Mouse (Mus musculus): Measurements from ENCODE around the gene Mrgpre. TPM values are rescaled to one million over a fixed set of nuclear protein-coding genes. Genes with fewer than 3 reads are reported as not detected.

Gene Mrgpre
- total RNA-seq, 4 experiments from 2014 or later = 5.2 to 7.3 (median 6.9) TPM

DNA sequence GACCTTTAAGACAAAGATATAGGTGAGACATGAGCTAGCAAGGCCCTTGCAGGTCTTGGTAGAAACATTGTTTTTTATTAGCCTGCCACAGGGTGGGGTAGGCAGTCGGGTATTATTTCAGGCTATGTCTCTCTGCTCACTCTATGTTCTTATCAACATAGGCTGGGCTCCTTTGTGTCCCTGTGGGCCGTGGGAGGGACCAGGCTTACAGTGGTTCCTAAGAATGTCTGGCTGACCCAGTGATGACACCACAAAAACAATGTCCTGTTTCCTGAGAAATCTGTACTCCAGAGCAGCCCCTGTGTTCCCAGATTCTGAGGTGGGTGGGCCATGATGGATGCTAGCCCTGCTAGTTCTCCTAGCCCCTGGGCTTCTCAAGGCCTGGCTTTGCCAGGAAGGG is 6.9 kb downstream of the Mrgpre start:
- no peak for DNase-seq (ENCODE audit: low spot score in 2 of 2)

DNA sequence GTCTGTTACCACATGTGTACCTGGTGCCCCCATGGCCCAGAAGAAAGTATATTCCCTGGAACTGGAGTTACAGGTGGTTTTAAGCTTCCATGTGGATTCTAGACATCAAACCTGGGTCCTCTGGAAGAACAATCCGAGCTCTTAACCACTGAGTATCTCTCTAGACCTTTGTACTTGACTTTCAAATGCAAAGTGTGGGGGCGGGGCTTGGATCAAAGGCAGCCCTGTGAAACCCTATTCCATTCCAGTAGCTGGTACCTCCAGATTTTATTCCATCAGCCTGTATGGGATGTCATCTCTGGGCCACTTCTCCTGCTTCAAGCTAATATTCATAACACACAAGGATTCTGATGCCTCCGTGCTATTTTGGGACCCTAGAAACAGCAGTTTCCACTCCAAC is 8.2 kb downstream of the Mrgpre start:
- no peak for DNase-seq (ENCODE audit: low spot score in 2 of 2)

GRCm38 (mm10) chr7:143769461-143769860 is 14.8 kb downstream of the Mrgpre start:
- DNase-seq (ENCODE audit: low spot score in 2 of 2) = no peak

DNA sequence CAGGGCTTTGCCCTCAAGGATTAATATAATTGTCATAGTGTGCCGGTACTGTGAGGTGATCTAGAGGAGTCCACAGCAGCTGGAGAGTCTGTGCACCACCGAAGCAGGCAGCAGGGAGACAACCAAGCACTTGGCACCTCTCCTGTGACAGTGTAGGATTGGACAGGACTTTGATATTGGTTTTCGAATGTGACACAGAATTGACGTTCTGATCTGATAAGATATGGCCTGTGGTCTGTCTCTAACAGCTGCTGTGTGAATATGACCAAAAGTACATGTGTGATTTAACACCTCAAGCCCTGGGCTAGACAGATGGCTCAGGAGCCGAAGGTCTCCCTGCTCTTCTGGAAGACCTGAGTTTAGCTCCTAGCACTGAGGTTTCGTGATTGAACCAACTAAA is 16.0 kb downstream of the Mrgpre start:
- no peak for DNase-seq (ENCODE audit: low spot score in 2 of 2)

DNA sequence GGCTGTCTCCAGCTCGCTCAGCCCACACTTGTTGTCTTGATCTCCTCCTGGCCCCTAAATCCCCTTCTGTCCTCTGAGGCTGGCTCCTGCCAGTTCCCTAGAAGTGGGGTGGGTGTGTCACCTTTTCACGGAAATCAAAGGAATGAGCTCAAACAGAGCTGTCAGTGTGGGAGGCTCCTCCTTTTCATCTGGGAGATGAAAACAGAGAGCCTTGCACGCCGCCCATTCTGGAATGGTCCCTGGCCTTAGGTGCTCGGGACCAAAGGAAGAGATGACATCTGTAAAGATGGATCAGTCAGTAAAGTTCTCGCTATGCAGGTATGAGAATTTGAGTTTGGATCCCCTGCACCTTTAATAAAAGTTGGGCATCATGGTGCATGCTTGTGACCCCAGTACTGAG is 17.4 kb downstream of the Mrgpre start, which contains the start of gene Mrgprg:
Gene Mrgprg, minus strand, starts transcription at position 101 of the 400 bp plus-strand sequence.
- no peak for DNase-seq (ENCODE audit: low spot score in 2 of 2)

DNA sequence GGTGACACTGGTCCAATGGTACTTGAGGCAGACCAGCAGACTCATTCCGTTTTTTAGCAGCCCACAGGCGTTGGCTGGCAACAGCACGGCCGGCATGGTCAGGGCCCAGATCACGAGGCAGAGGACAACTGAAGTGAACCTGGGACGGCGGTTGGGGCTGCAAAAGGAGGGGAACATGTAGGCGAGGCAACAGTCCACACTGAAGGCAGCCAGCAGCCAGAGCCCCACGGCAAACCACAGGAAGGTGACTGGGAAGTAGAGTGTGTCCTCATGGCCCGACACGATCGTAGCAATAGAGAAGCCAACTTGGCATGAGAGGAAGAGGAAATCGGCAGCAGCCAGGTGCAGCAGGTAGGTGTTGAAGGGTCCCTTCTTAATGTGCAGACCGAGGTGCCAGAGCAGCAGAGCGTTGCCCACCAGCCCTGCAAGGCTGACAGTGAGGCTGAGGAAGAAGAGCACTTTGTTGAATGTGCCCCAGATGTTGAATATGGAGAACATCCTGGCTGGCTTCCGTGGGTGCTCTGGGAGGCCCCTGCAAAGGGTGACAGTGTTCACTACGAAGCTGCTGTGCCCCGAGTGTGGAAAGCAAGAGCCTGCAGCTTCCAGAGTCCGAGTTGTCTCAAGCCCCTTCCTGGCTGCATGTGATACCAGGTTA is 19.3 kb downstream of the Mrgpre start:
- DNase-seq (ENCODE audit: low spot score in 2 of 2) = no peak

DNA sequence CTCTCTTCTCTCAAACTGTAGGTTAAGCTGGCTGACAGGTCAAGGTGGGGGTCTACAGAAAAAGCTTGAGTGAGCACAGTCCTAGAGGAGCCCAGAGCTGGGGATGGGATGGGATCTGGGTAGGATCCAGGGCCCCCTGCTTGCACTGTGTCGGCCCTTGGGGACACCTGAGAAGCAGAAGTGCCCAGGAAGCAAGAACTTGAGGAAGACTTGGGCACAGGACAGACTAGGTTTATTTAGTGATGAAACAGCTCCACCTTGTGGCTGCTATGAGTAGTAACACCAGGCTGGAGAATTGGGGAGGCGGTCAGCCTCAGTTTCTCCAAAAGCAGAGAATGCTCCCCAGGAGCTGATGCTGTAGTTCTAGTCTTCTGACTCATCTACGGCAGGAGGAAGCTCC is 20.5 kb downstream of the Mrgpre start:
- no peak for DNase-seq (ENCODE audit: low spot score in 2 of 2)

DNA sequence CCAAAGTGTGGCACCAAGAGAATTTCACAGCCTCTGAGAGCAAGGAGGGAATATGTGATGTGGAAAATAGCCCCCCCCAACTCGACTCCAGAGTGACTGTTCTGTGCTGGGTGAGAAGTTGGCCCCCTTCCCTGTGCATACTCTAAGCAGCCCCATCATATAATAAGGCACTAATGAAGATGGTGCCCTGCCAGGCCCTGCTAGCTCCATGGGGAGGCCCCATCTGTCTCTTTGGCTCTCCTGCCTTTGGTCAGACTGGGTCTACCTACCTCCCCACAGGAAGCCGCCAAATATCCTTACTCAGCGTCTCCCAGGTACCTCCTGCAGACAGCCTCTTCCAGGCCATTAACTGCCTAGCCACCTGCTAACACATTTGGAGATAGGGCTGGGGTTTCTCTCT is 25.3 kb downstream of the Mrgpre start:
- DNase-seq (ENCODE audit: low spot score in 2 of 2) = no peak

- no peak for DNase-seq (ENCODE audit: low spot score in 2 of 2)
Observed at GRCm38 (mm10) chr7:143757696-143758095, 26.6 kb downstream of the Mrgpre start.

GRCm38 (mm10) chr7:143757027-143757390 is 27.3 kb downstream of the Mrgpre start:
- peak in 1 of 2 experiments; percentile 50 for DNase-seq (ENCODE audit: low spot score in 2 of 2)

- no peak for DNase-seq (ENCODE audit: low spot score in 2 of 2)
Observed at GRCm38 (mm10) chr7:143756125-143757026, 27.9 kb downstream of the Mrgpre start, which contains the start of gene Osbpl5. TSS of gene Osbpl5 (minus strand) at chr7:143756985.

DNA sequence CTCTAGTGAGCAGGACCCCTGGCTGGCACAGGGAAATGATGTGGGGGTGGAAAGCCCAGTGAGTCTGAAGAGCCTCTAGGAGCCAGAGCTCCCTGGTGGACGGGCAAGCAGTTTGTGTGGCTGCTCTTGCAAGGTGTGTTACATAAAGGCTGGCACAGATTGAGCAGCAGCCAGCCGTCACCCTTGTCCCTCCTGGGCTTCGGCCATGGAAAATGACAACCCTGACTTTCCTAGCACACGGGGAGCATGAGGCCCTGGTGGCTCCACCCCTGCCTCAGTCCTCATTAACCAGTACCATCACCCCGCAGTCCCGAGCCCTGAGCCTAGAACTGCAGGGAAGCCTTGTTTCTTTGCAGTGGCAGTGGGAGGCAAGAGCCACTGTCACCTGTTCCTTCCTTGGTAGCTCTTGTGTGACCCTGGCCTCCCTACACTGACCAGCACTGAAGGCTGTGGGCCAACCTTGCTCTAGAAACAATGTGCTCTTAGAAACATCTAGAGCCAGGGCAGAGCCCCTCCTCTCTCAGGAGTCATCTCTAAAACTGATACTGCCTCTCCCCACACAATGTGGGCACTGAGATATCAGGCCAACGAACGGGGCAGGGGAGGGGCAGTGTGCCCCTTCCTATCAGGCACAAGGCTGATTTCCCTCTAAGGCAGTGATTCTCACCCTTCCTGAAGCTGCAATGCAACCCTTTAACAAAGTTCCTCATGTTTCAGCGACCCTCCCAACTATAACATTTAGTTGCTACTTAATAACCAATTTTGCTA is 28.8 kb downstream of the Mrgpre start:
- no peak for DNase-seq (ENCODE audit: low spot score in 2 of 2)

- DNase-seq (ENCODE audit: low spot score in 2 of 2) = no peak
Observed at GRCm38 (mm10) chr7:143753990-143754715, 30.1 kb downstream of the Mrgpre start.

DNA sequence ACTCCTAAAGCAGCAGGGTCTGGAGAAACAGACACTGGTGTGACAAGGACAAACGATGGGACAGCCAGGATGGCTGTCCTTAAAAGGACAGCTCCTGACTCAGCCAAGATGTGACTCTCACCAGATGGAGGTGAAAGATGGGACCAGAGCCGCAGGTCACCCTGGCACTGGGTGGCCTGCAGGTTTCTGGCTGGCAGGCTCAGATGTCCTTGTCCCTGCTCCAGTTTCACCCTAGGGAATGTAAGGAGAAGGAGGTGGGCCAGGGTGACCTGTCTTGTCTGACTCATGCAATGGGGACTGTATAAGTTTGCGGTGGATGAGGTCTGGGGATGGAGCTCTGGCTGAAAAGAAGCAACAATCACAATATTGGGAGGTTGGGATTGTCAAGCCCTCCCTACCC is 31.7 kb downstream of the Mrgpre start:
- DNase-seq (ENCODE audit: low spot score in 2 of 2) = no peak

GRCm38 (mm10) chr7:143752056-143752455 is 32.2 kb downstream of the Mrgpre start:
- DNase-seq (ENCODE audit: low spot score in 2 of 2) = no peak

DNA sequence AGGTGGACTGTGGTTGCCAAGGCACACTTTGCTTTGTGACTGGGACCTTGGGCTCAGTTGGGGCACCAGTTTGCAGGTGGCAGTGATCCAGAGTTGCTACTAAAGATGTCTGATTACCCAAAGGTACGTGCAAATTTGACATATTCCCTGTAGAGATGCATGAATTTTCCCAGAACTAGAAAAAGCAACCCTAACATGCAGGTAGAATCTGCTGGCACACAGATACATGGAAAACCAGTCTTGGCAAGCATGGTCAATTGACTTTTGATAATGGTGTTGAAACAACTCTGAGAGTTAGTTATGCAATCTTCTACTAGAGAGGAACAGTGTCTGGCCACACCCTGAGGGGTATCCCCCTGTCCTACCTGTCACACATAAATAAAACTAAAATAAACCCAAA is 32.9 kb downstream of the Mrgpre start:
- DNase-seq (ENCODE audit: low spot score in 2 of 2) = no peak

GRCm38 (mm10) chr7:143749045-143749444 is 35.3 kb downstream of the Mrgpre start:
- DNase-seq (ENCODE audit: low spot score in 2 of 2) = no peak

GRCm38 (mm10) chr7:143748041-143748868 is 36.0 kb downstream of the Mrgpre start:
- DNase-seq (ENCODE audit: low spot score in 2 of 2) = peak; percentile 88 to 92

GRCm38 (mm10) chr7:143740653-143741052 is 43.6 kb downstream of the Mrgpre start:
- DNase-seq (ENCODE audit: low spot score in 2 of 2) = no peak

Measured in layer of hippocampus, adult 8-10 months (tissue).